ENCODE assay signal across 12 mouse cellular contexts in the genomic region with DNA sequence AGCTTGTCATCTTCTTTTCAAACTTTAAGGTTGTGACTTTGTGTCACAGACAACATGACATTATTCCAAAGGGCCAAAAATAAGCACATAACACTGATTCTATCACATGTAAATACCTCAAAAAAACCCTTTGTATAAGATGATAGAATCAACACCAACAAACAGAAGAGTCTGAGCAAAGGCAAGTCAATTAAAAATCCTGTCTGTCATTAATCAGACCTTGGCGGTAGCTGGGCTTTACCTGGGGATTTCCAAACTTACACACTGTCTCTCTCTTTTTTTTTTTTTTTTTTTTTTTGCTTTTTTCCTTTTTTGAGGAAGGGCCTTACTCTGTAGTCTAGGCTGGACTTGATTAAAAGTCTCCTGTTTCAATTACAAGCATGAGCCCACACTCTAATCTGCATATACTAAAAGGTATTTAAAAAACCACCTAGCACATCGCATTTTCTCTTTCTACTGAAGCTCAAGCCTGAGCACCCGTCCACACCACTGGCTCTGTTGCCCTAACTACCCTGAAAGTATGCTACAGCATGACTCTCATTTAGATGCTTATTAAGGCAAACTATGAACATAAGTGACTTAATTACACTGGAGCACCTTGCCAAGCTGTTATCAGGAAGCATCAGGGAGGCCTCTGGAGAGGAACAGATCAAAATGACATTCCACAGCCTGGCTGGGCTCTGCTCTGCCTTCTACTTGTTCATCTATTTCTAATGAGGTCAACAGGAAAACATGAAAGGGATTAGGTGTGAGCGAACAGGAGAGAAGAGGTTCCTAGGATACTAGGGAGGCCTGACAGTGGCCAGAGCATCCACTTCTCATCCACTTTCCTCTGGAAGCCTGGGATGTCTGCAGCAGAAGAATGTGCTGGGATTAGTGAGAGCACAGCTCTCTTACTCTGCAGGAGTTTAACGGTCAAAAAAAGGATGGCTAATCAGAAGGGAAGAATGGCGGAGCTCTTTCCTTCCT. TPM values are rescaled to one million over a fixed set of nuclear protein-coding genes. Genes with fewer than 3 reads are reported as not detected.
A peak's percentile ranks its signal among the peaks of the same experiment; 100 is the strongest.
DNase-seq lines count a peak whose midpoint lies in the region; ATAC-seq and TF ChIP-seq lines count a peak whose summit lies in the region.
"Had no signal": no experiment of that assay in that cellular context is flagged by ENCODE, and none has a peak within 500 bp of the region (broad histone marks: within the 10 kb centered on the region; RNA-seq: fewer than 3 reads in every experiment).

No protein-coding gene starts in this region.

- 0 out of 2 replicates have a peak, but pooled peaks cover 3% of the 10 kb centered on the region for H3K4me1 ChIP-seq in forebrain, embryonic 14.5 days (ENCODE audit: control insufficient read depth, insufficient read depth, low read length)
- no peaks in the 10 kb centered on the region for H3K4me1 ChIP-seq in forebrain, postnatal 0 days (ENCODE audit: insufficient read depth)
- peaks cover 19% of the 10 kb centered on the region; the same call in 1 of the 2 replicates for H3K4me1 ChIP-seq in hindbrain, embryonic 15.5 days (replicated peaks)
- no peaks in the 10 kb centered on the region for H3K4me1 ChIP-seq in hindbrain, embryonic 11.5 days (replicated peaks; ENCODE audit: control insufficient read depth, insufficient read depth, low read length)

- no peaks in the 10 kb centered on the region for H3K9me3 ChIP-seq in forebrain, embryonic 14.5 days (replicated peaks; ENCODE audit: control insufficient read depth, low read length)
- no peaks in the 10 kb centered on the region for H3K9me3 ChIP-seq in forebrain, postnatal 0 days (ENCODE audit: low read length)
- no peaks in the 10 kb centered on the region for H3K9me3 ChIP-seq in hindbrain, embryonic 15.5 days
- no peaks in the 10 kb centered on the region for H3K9me3 ChIP-seq in hindbrain, embryonic 11.5 days (ENCODE audit: control insufficient read depth, low read length)

- no peak for TF ChIP-seq CTCF in forebrain, postnatal 0 days (IDR thresholded peaks at IDR 0.05; ENCODE audit: low read depth)

- H3K36me3 ChIP-seq in forebrain, embryonic 14.5 days (ENCODE audit: control insufficient read depth, insufficient read depth, low read length), result peaks cover 39% of the 10 kb centered on the region
- H3K36me3 ChIP-seq in forebrain, postnatal 0 days (ENCODE audit: insufficient read depth), result peaks cover 27% of the 10 kb centered on the region
- H3K36me3 ChIP-seq in hindbrain, embryonic 15.5 days, result peaks cover 48% of the 10 kb centered on the region
- no peaks in the 10 kb centered on the region for H3K36me3 ChIP-seq in hindbrain, embryonic 11.5 days (ENCODE audit: control insufficient read depth, insufficient read depth, low read length)

- no peak for ATAC-seq in forebrain, embryonic 14.5 days
- no peak for ATAC-seq in forebrain, postnatal 0 days
- no peak for ATAC-seq in hindbrain, embryonic 15.5 days (ENCODE audit: low FRiP score, low read depth)
- no peak for ATAC-seq in hindbrain, embryonic 11.5 days (ENCODE audit: low FRiP score)

- H3K9ac ChIP-seq in forebrain, embryonic 14.5 days (ENCODE audit: low read length), result no peak overlapping the region
- no peak overlapping the region for H3K9ac ChIP-seq in forebrain, postnatal 0 days
- H3K9ac ChIP-seq in hindbrain, embryonic 15.5 days, result no peak overlapping the region
- H3K9ac ChIP-seq in hindbrain, embryonic 11.5 days (ENCODE audit: low read depth, low read length), result no peak overlapping the region
- H3K9ac ChIP-seq: liver, embryonic 14.5 days had no signal

- DNase-seq in forebrain, embryonic 14.5 days (ENCODE audit: low spot score), result peak; percentile 24
- no peak for DNase-seq in forebrain, postnatal 0 days
- DNase-seq in hindbrain, embryonic 11.5 days (ENCODE audit: low spot score), result no peak
- peak; percentile 30 for DNase-seq in retina, postnatal 1 day
- DNase-seq in retina, embryonic 14.5 days (ENCODE audit: low spot score), result no peak
- DNase-seq in ovary, postnatal 10 days (ENCODE audit: low spot score), result no peak
- DNase-seq in adrenal gland, postnatal 25 days, result no peak
- DNase-seq: adrenal gland, adult 8-10 months; thymus, adult 18-20 months had no signal

- no peak overlapping the region for H3K4me3 ChIP-seq in forebrain, embryonic 14.5 days (ENCODE audit: low read depth, low read length)
- H3K4me3 ChIP-seq in forebrain, postnatal 0 days (ENCODE audit: low read depth, low read length), result no peak overlapping the region
- H3K4me3 ChIP-seq in hindbrain, embryonic 15.5 days, result no peak overlapping the region
- H3K4me3 ChIP-seq in hindbrain, embryonic 11.5 days (ENCODE audit: low read depth, low read length), result no peak overlapping the region

- no peak overlapping the region for H3K4me2 ChIP-seq in forebrain, embryonic 14.5 days (ENCODE audit: low read length)
- H3K4me2 ChIP-seq in forebrain, postnatal 0 days (ENCODE audit: low read depth), result no peak overlapping the region
- no peak overlapping the region for H3K4me2 ChIP-seq in hindbrain, embryonic 15.5 days
- H3K4me2 ChIP-seq in hindbrain, embryonic 11.5 days (replicated peaks; ENCODE audit: low read depth, low read length), result no peak overlapping the region

- 61% methylated on average over 6 of the region's 6 CpGs for WGBS in forebrain, embryonic 14.5 days
- 53% methylated on average over 6 of the region's 6 CpGs for WGBS in forebrain, postnatal 0 days
- 60% methylated on average over 6 of the region's 6 CpGs for WGBS in hindbrain, embryonic 15.5 days
- WGBS in hindbrain, embryonic 11.5 days, result 82% methylated on average over 6 of the region's 6 CpGs

- H3K27me3 ChIP-seq in forebrain, embryonic 14.5 days (replicated peaks; ENCODE audit: control insufficient read depth, insufficient read depth, low read length), result no peaks in the 10 kb centered on the region
- H3K27me3 ChIP-seq in forebrain, postnatal 0 days (ENCODE audit: insufficient read depth, low read length), result no peaks in the 10 kb centered on the region
- H3K27me3 ChIP-seq in hindbrain, embryonic 15.5 days, result no peaks in the 10 kb centered on the region
- no peaks in the 10 kb centered on the region for H3K27me3 ChIP-seq in hindbrain, embryonic 11.5 days (ENCODE audit: control insufficient read depth, insufficient read depth, low read length)

- H3K27ac ChIP-seq in forebrain, embryonic 14.5 days (ENCODE audit: low read depth, low read length), result no peak overlapping the region
- H3K27ac ChIP-seq in forebrain, postnatal 0 days (ENCODE audit: low read depth, low read length), result no peak overlapping the region
- H3K27ac ChIP-seq in hindbrain, embryonic 15.5 days (replicated peaks), result 0 out of 2 replicates have a peak overlapping the region, but pooled peaks have one; percentile 34
- H3K27ac ChIP-seq in hindbrain, embryonic 11.5 days (ENCODE audit: low read depth, low read length), result no peak overlapping the region
- H3K27ac ChIP-seq: liver, embryonic 14.5 days had no signal

RNA-seq across cellular contexts. Expression of a gene that starts 9.7 kb away (rescaled TPM):
- polyA plus RNA-seq in forebrain, embryonic 14.5 days (2014; fragmentation: Nextera tagmentation; extraction: Ambion mirVana), result 60.0 and 60.9 TPM in 2 replicates
- 12.4 and 14.7 TPM in 2 replicates for total RNA-seq in forebrain, postnatal 0 days (2014; rRNA removed)
- polyA plus RNA-seq in forebrain, postnatal 0 days (2015; fragmentation: Nextera tagmentation; extraction: Ambion mirVana), result 27.9 and 36.4 TPM in 2 replicates
- polyA plus RNA-seq in hindbrain, embryonic 15.5 days (2015; fragmentation: Nextera tagmentation; extraction: Ambion mirVana), result 48.6 and 55.5 TPM in 2 replicates
- 79.1 and 83.0 TPM in 2 replicates for polyA plus RNA-seq in hindbrain, embryonic 11.5 days (2014; fragmentation: Nextera tagmentation; extraction: Ambion mirVana)
- total RNA-seq in adrenal gland, postnatal 25 days (2021), result 36.0 and 46.9 TPM in 2 replicates

RNA-seq across cellular contexts. Expression of a gene that starts 9.7 kb away (rescaled TPM):
- 33.3 and 40.8 TPM in 2 replicates for polyA plus RNA-seq in forebrain, embryonic 14.5 days (2014; fragmentation: Nextera tagmentation; extraction: Ambion mirVana)
- 17.9 and 20.4 TPM in 2 replicates for total RNA-seq in forebrain, postnatal 0 days (2014; rRNA removed)
- polyA plus RNA-seq in forebrain, postnatal 0 days (2015; fragmentation: Nextera tagmentation; extraction: Ambion mirVana), result 40.5 and 43.8 TPM in 2 replicates
- 34.8 and 37.3 TPM in 2 replicates for polyA plus RNA-seq in hindbrain, embryonic 15.5 days (2015; fragmentation: Nextera tagmentation; extraction: Ambion mirVana)
- 32.0 and 39.3 TPM in 2 replicates for polyA plus RNA-seq in hindbrain, embryonic 11.5 days (2014; fragmentation: Nextera tagmentation; extraction: Ambion mirVana)
- total RNA-seq in adrenal gland, postnatal 25 days (2021), result 18.1 and 26.8 TPM in 2 replicates

RNA-seq across cellular contexts. Expression of a gene that starts 34.7 kb away (rescaled TPM):
- polyA plus RNA-seq in forebrain, embryonic 14.5 days (2014; fragmentation: Nextera tagmentation; extraction: Ambion mirVana), result not detected in 2 replicates
- total RNA-seq in forebrain, postnatal 0 days (2014; rRNA removed), result 0.69 TPM in 1 of 2 replicates, not detected in the other
- not detected in 2 replicates for polyA plus RNA-seq in forebrain, postnatal 0 days (2015; fragmentation: Nextera tagmentation; extraction: Ambion mirVana)
- polyA plus RNA-seq in hindbrain, embryonic 15.5 days (2015; fragmentation: Nextera tagmentation; extraction: Ambion mirVana), result not detected in 2 replicates
- not detected in 2 replicates for polyA plus RNA-seq in hindbrain, embryonic 11.5 days (2014; fragmentation: Nextera tagmentation; extraction: Ambion mirVana)
- 0.30 TPM in 1 of 2 replicates, not detected in the other for total RNA-seq in adrenal gland, postnatal 25 days (2021)
- total RNA-seq: adrenal gland, adult 8-10 months; left cerebral cortex, postnatal 36 days had no signal
- polyA plus RNA-seq: liver, embryonic 14.5 days had no signal

Comparison
In these comparisons a context has a peak if more than half of its experiments do, and no peak if none do; other contexts are left out.
1. DNase-seq: peak in forebrain, embryonic 14.5 days (single experiment) and retina, postnatal 1 day (single experiment); none in forebrain, postnatal 0 days (single experiment), hindbrain, embryonic 11.5 days (single experiment), retina, embryonic 14.5 days (single experiment), ovary, postnatal 10 days (single experiment) and adrenal gland, postnatal 25 days (single experiment).